Mouse (Mus musculus): ENCODE data around the gene Sgcg.

The Sgcg gene

GRCm38 (mm10) chr14:61232016-61232568, 26.2 kb downstream of the Sgcg start:
- no peak for DNase-seq (ENCODE audit: low spot score)

DNA sequence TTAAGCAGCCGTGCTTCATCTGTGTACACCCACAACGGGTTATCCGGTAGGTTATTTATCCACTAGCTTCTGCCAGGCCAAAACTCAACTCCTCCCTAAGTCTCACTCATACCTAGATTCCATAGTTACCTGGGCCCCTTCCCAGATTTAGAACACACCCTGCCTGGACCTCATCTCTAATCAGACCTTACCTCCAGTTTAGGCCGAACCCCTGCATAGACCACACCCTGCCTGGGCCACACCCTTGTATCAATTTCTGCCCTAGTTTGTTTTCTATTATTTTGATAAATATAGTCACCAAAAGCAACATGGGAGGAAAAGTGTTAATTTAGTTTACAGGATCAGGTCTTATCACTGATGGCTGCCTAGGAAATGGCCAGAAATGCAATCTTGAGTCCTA, 28.1 kb downstream of the Sgcg start:
- DNase-seq (ENCODE audit: low spot score) = no peak

- DNase-seq (ENCODE audit: low spot score) = no peak
These were observed 28.5 kb downstream of the Sgcg start for GRCm38 (mm10) chr14:61229763-61230162.

DNA sequence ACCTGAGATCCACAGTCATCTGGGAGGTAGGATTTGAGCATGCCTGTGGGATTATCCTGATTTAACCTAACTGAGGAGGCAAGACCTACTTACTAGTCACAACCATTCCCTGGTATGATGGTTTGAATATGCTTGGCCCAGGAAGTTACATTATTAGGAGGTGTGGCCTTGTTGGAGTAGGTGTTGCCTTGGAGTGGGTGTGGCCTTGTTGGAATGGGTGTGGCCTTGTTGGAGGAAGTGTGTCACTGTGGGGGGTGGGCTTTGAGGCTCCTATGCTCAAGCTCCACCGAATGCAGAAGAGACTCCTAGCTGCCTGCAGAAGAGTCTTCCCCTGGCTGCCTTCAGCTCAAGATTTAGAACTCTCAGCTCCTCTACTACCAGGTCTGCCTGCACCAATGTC, 32.1 kb downstream of the Sgcg start:
- no peak for DNase-seq (ENCODE audit: low spot score)

- DNase-seq (ENCODE audit: low spot score) = no peak
These were observed 33.8 kb downstream of the Sgcg start for GRCm38 (mm10) chr14:61224387-61225077.

- no peak for DNase-seq (ENCODE audit: low spot score)
These were observed 34.5 kb downstream of the Sgcg start for GRCm38 (mm10) chr14:61223740-61224139.

DNA sequence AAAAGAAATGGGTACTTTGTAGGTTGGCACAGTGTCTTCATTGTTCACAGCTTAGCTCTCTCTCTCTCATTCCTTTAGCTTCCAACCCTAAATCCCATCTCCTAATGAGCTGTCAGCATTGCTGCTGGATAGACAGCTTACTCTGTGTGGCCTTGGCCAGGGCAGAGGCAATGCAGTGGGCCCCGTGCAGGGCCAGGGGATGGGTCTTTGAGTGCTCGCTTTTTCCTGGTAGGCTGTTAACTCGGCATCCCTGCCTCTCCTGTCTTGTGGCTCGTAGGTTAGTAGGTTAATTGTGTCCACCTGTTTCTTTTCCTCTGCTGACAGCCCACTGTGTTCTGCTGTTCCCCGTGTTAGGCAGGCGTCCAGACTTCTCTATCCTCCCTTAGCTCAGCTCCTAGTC, 35.8 kb downstream of the Sgcg start:
- DNase-seq (ENCODE audit: low spot score) = no peak

DNA sequence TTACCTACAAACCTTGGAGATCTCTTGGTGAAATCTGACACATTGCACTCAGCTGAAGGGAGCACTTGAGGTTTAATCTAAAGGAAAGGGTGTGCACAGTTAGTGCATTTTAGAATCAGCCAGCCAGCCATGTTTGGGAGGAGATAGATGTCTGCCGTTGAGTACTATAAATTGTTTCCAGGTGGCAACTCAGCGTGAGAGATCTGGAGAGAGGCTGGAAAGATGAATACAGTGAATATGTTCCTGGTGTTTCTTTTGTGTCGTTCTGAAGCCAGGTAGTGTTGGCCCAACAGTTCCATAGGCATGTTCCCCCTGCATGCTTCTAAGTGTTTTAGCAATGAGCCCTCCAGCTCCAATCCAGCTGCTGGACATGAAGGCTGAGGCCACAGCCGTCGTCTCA, 37.1 kb downstream of the Sgcg start:
- DNase-seq (ENCODE audit: low spot score) = no peak

DNA sequence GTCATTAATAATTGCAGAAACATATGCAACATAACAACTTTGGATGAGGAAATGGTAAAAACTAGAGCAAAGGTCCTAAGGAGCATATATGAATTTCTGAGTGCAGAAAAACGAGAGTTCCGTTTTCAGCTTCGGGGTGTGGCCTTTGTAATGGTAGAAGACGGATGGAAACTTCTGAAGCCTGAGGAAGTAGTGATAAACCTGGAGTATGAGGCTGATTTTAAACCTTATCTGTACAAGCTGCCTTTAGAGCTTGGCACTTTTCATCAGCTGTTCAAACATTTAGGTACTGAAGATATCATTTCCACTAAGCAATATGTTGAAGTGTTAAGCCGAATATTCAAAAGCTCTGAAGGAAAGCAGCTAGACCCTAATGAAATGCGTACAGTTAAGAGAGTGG, 46.5 kb downstream of the Sgcg start:
- no peak for DNase-seq (ENCODE audit: low spot score)

- peak; percentile 79 for DNase-seq (ENCODE audit: low spot score)
These were observed 48.2 kb downstream of the Sgcg start for GRCm38 (mm10) chr14:61210111-61210510.

DNA sequence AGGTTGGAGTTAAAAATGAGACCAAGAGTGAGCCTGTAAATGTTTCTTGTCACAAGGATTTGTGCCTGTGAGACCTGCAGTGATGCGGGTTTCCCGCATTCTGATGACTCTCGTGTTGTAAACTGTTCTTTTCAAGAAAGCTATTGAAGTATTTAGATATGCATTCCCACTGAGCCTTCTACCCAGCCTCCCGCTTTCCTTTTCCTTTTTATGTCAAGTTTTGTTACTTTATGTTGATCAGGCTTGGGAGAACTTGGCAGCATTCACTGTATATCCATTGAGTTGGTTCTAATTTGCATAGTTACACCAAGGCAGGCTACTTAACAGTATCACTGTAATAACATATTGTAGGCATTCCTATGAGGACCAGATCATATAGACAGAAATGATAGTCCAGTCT, 63.9 kb downstream of the Sgcg start:
- no peak for DNase-seq (ENCODE audit: low spot score)

- DNase-seq (ENCODE audit: low spot score) = no peak
These were observed 66.0 kb downstream of the Sgcg start for GRCm38 (mm10) chr14:61192326-61192725.

DNA sequence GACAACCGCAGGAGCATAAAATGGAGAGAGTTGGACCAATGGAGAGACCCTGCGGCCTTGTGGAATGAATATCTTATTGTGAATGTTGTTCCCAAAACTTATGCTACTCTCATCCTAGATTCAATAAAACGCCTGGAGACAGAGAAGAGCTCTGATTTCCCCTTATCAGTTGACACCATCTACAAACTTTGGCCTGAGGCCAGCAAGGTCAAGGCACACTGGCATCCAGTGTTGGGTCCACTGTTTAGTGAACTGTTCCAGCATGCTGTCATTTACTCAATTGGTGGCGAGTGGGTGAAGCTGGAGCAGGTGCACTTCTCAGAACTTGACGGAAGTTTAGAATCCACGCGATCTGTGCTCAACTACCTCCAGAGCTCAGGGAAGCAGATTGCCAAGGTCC, 66.4 kb downstream of the Sgcg start:
- DNase-seq (ENCODE audit: low spot score) = no peak

GRCm38 (mm10) chr14:61173229-61173628, 85.1 kb downstream of the Sgcg start:
- DNase-seq (ENCODE audit: low spot score) = peak; percentile 66

GRCm38 (mm10) chr14:61172548-61173158, 85.6 kb downstream of the Sgcg start:
- DNase-seq (ENCODE audit: low spot score) = peak; percentile 98

DNA sequence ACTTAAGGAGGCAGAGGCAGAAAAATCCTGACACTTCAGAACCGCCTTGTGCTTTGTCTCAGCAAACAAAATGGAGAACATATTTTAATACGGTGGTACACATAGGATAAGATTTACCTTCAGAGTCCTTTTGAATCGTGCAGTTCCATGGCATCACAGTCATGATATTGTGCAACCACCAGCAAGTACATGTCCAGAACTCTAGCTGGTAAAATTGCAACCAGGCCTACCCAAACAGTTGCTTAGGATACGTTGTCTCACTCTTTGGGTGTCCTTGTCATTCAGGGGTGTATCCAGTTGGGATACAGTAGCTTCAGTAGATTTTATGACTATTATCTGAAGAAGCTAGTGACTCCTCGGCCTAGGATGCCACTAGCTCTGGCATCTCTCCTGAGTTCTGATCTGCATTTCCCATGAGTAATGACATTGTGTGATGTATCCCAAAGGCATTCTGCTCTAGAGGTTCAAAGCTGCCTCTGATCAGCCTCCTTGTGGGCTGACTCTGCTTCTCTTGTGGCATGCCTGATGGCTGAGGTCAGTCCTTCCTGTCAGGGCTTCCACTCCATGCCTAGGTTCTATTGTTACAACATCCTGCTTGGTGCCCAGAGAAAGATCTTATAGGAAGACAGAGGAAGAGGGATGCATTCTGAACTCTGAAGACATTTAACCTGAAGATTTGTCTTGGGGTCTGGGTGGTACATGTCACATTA, 86.9 kb downstream of the Sgcg start:
- no peak for DNase-seq (ENCODE audit: low spot score)
